Mouse (Mus musculus): ENCODE data around the gene R3hdm1.

DNA sequence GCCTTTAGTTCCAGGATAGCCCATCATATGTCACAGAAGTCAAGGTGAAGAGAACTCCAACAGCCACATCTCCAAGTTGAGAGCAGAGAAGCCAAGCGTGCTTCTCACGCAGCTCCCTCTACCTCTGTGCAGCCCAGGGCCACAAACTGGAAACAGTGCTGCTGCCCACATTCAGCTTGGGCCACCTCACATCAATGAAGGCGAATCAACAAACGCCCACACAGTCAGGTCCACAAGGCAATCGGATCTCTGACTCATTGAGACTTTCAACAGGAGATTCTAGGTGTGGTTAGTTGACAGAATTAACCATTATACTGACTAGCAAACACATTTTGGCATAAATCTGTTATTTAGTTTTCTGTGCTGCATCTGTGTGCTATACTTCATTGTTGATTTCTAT lies 44.5 kb upstream of the R3hdm1 start:
- TF ChIP-seq CTCF (IDR thresholded peaks at IDR 0.05; ENCODE audit: insufficient read depth, low read depth, low read length) (no peak), POLR2A (IDR thresholded peaks at IDR 0.05; ENCODE audit: insufficient read depth, low read depth, low read length) (no peak)

Data from olfactory bulb, adult 2 months (tissue).